Mouse (Mus musculus) liver, adult (tissue): Measurements from ENCODE around the gene Fam57b.

Experiments
- GATA4 ChIP-seq: IDR thresholded peaks from 2 replicates; pipeline ENCODE4 v1.6.1; 2014; ENCODE audit warnings: mild to moderate bottlenecking, low read length; ENCODE audit not compliant: insufficient replicate concordance

Fam57b gene

GRCm38 (mm10) chr7:126791851-126792720, 5.4 kb upstream of the Fam57b start, which contains the start of gene Ppp4c:
Ppp4c (minus strand) TSS chr7:126792496.
- TF ChIP-seq GATA4, result no peak; the same call in 1 of the 2 replicates

GRCm38 (mm10) chr7:126792721-126793443, 4.6 kb upstream of the Fam57b start:
- TF ChIP-seq GATA4, result no peak

GRCm38 (mm10) chr7:126793456-126794270, 3.8 kb upstream of the Fam57b start:
- TF ChIP-seq GATA4, result no peak

GRCm38 (mm10) chr7:126794271-126794605, 3.2 kb upstream of the Fam57b start:
- TF ChIP-seq GATA4, result no peak

- TF ChIP-seq GATA4, result no peak
Measured at GRCm38 (mm10) chr7:126795387-126796317, 1.8 kb upstream of the Fam57b start.

- no peak for TF ChIP-seq GATA4
Measured at GRCm38 (mm10) chr7:126796350-126796932, 1.0 kb upstream of the Fam57b start.

GRCm38 (mm10) chr7:126798127-126799049, 920 bp downstream of the Fam57b start:
- TF ChIP-seq GATA4, result no peak

- TF ChIP-seq GATA4, result no peak
Measured at GRCm38 (mm10) chr7:126799050-126799467, 1.6 kb downstream of the Fam57b start.

- TF ChIP-seq GATA4, result no peak
Measured at GRCm38 (mm10) chr7:126799468-126800268, 2.2 kb downstream of the Fam57b start.

GRCm38 (mm10) chr7:126800269-126801056, 3.0 kb downstream of the Fam57b start:
- TF ChIP-seq GATA4, result no peak

GRCm38 (mm10) chr7:126801057-126801422, 3.6 kb downstream of the Fam57b start:
- no peak for TF ChIP-seq GATA4

- no peak for TF ChIP-seq GATA4
Measured at GRCm38 (mm10) chr7:126802134-126802889, 4.8 kb downstream of the Fam57b start.
